14 mouse cellular contexts compared by ENCODE assay signal in the genomic region with DNA sequence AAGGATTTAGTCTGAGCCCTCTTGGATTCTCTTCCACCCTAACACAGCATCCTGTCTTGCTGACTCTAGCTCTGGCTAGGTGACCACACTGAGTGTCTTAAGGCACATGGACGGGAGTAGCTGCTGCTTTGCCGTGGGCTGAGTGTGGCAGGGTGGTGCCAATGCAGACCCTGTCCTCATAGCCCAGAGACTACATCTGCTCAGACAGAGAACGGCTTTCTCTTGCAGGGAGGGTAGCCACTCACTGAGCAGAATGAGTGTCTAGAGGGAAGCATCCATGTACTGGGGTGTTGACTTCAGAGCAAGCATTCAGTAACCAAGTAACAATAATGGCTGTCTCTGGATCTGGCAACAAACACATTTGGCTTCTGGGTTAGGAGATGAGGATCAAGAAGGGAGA.
"Had no signal": no experiment of that assay in that cellular context is flagged by ENCODE, and none has a peak within 500 bp of the region (broad histone marks: within the 10 kb centered on the region; RNA-seq: fewer than 3 reads in every experiment).

No protein-coding gene starts in this region.

- ATAC-seq: midbrain, embryonic 13.5 days; midbrain, embryonic 15.5 days had no signal

- DNase-seq: lung, adult 18-20 months; lung, embryonic 14.5 days; lung, postnatal 10 days; lung, postnatal 4 days; right cerebral cortex, postnatal 14 days; thymus, adult 2 months; thymus, postnatal 25 days had no signal

- H3K9me3 ChIP-seq: midbrain, embryonic 10.5 days; midbrain, embryonic 13.5 days; midbrain, embryonic 15.5 days; neural tube, embryonic 12.5 days; stomach, embryonic 15.5 days had no signal

- H3K4me1 ChIP-seq: midbrain, embryonic 15.5 days; neural tube, embryonic 12.5 days; stomach, embryonic 15.5 days had no signal

- H3K4me3 ChIP-seq: midbrain, embryonic 10.5 days; midbrain, embryonic 13.5 days; midbrain, embryonic 15.5 days; neural tube, embryonic 12.5 days; stomach, embryonic 15.5 days had no signal

- H3K4me2 ChIP-seq: lung, embryonic 14.5 days; midbrain, embryonic 13.5 days; midbrain, embryonic 15.5 days; neural tube, embryonic 12.5 days; stomach, embryonic 15.5 days had no signal

- H3K27ac ChIP-seq: liver, embryonic 14.5 days; midbrain, embryonic 10.5 days; midbrain, embryonic 13.5 days; midbrain, embryonic 15.5 days; neural tube, embryonic 12.5 days; stomach, embryonic 15.5 days; stomach, postnatal 0 days had no signal

- H3K36me3 ChIP-seq: midbrain, embryonic 13.5 days; midbrain, embryonic 15.5 days; stomach, embryonic 15.5 days had no signal

- H3K27me3 ChIP-seq: midbrain, embryonic 13.5 days; midbrain, embryonic 15.5 days; neural tube, embryonic 12.5 days; stomach, embryonic 15.5 days had no signal

- H3K9ac ChIP-seq: liver, embryonic 14.5 days; lung, embryonic 14.5 days; midbrain, embryonic 13.5 days; midbrain, embryonic 15.5 days; neural tube, embryonic 12.5 days; stomach, embryonic 15.5 days had no signal
